Mouse (Mus musculus) stomach, postnatal 0 days (tissue): ENCODE measurements at regions not wholly inside any gene's neighbourhood (a gene's known extent, or its start where the extent isn't known, plus 50 kb on each side); places are given as distances from the start of the nearest gene placed in this dataset.

Experiments
- ATAC-seq: fragments of 200-750 bp; cut with Nextera tagmentation; 2 replicates; pipeline ENCODE4 v1.8.0; 2017; ENCODE audit not compliant: low FRiP score, low TSS enrichment
- DNase-seq: peaks from one replicate; pipeline ENCODE4 v3.0.0-alpha.2; 2016; ENCODE audit warnings: low spot score
- H3K27ac ChIP-seq: fragments of 300-500 bp; sonication (generic); replicated peaks from 2 replicates; pipeline ENCODE4 v1.5.1; 2014; ENCODE audit warnings: mild to moderate bottlenecking, control low read depth
- H3K27me3 ChIP-seq: fragments of 300-500 bp; sonication (generic); 2 replicates; pipeline ENCODE4 v1.6.1; 2014; ENCODE audit warnings: low read length; ENCODE audit not compliant: control insufficient read depth, insufficient read depth
- H3K36me3 ChIP-seq: fragments of 300-500 bp; sonication (generic); 2 replicates; pipeline ENCODE4 v1.6.1; 2014; ENCODE audit warnings: low read length, mixed read lengths; ENCODE audit not compliant: control insufficient read depth, insufficient read depth
- H3K4me1 ChIP-seq: fragments of 300-500 bp; sonication (generic); replicated peaks from 2 replicates; pipeline ENCODE4 v1.6.1; 2014; ENCODE audit warnings: antibody characterized with exemption; ENCODE audit not compliant: control insufficient read depth, insufficient read depth
- H3K4me2 ChIP-seq: fragments of 300-500 bp; sonication (generic); replicated peaks from 2 replicates; pipeline ENCODE4 v1.6.1; 2014; ENCODE audit warnings: low read depth, mild to moderate bottlenecking, control low read depth, moderate library complexity
- H3K4me3 ChIP-seq: fragments of 300-500 bp; sonication (generic); 2 replicates; pipeline ENCODE4 v1.5.1; 2014; ENCODE audit warnings: low read depth, low read length, control low read depth
- H3K9ac ChIP-seq: fragments of 300-500 bp; sonication (generic); 2 replicates; pipeline ENCODE4 v1.6.1; 2014; ENCODE audit warnings: mild to moderate bottlenecking, low read length, control low read depth, mixed read lengths
- H3K9me3 ChIP-seq: fragments of 300-500 bp; sonication (generic); 2 replicates; pipeline ENCODE4 v1.6.1; 2016; ENCODE audit warnings: low read length; ENCODE audit not compliant: control insufficient read depth
- CTCF ChIP-seq: IDR thresholded peaks from 2 replicates; pipeline ENCODE4 v1.5.1; 2016; ENCODE audit warnings: antibody characterized with exemption, low read depth, mild to moderate bottlenecking, moderate library complexity
- EP300 ChIP-seq: optimal IDR thresholded peaks from 2 replicates; pipeline ENCODE3; 2016; ENCODE audit warnings: antibody characterized with exemption
- WGBS: fragments of 180-500 bp; shearing (Covaris S2); extraction: QIAGEN DNeasy Blood & Tissue Kit; methylation state at CpG from one replicate; pipeline ENCODE4 v1.1.7; 2014; 5-methylcytosine and 5-hydroxymethylcytosine counted together

DNA sequence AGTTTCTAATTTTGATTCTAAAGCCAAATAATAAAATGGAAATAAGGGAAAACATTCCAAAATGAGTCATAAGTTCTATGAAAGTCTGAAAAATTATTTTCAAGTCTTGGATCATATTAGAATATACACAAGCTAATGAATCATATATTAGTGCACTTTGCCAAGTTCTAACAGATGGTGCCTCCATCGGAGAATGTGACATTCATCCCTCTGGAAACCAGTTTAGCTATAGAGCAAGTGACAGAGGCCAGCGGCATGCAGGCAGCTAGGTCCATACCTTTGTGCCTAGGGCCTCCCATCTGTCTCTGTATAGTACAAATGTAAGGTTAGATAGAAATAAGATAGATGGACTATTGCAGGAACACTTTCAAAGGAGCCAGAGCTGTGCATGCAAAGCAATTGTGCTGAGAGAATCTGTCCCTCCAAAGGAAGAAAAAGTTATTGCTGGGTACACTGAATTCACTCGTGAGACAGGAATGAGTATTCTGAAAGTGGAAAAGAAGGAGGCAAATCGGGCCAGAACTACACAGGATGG, 167.9 kb downstream of the Otor start:
- WGBS: 79% methylated on average over 4 of the region's 4 CpGs

DNA sequence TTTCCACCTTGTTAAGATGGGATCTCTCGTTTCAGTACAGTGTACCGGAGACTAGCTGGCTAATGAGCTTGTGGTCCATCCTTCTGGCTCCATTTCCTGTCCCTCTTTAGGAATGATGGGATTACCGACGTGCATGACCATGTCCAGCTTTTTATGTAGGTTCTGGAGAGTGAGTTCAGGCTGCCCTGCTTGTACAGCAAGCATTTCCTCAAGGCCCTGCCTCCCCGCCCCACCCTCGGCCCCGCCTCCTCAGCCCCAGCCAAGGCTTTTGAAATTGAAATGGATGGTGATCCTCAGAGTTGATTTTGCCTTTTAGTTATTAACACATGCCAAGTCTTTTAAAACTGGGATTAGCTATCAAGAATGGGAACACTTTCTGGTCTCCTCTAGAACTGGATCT, 190.8 kb downstream of the Otor start:
- no peak overlapping the region for H3K27ac ChIP-seq
- no peaks in the 10 kb centered on the region for H3K36me3 ChIP-seq
- 38% methylated on average over 7 of the region's 7 CpGs for WGBS
- H3K9me3 ChIP-seq: no peaks in the 10 kb centered on the region
- DNase-seq (no peak), ATAC-seq (no peak)
- no peak overlapping the region for H3K4me2 ChIP-seq
- no peak overlapping the region for H3K9ac ChIP-seq
- H3K4me1 ChIP-seq: no peaks in the 10 kb centered on the region
- TF ChIP-seq CTCF: no peak
- TF ChIP-seq EP300: no peak
- no peaks in the 10 kb centered on the region for H3K27me3 ChIP-seq
- H3K4me3 ChIP-seq: no peak overlapping the region

More for the DNA sequence above, 167.9 kb downstream of the Otor start:
- Histone ChIP-seq H3K36me3 (no peaks in the 10 kb centered on the region), H3K27me3 (no peaks in the 10 kb centered on the region), H3K4me3 (no peak overlapping the region), H3K27ac (no peak overlapping the region), H3K9ac (no peak overlapping the region), H3K4me1 (no peaks in the 10 kb centered on the region), H3K4me2 (no peak overlapping the region), H3K9me3 (no peaks in the 10 kb centered on the region)
- DNase-seq: no peak
- no peak for ATAC-seq
- TF ChIP-seq CTCF (no peak), EP300 (no peak)

GRCm38 (mm10) chr2:143270826-143271225, 192.6 kb downstream of the Otor start:
- H3K4me1 ChIP-seq: no peaks in the 10 kb centered on the region
- H3K9ac ChIP-seq: no peak overlapping the region
- TF ChIP-seq EP300 (no peak), CTCF (no peak)
- H3K36me3 ChIP-seq: no peaks in the 10 kb centered on the region
- no peak overlapping the region for H3K27ac ChIP-seq
- no peaks in the 10 kb centered on the region for H3K9me3 ChIP-seq
- WGBS: 70% methylated on average over 5 of the region's 5 CpGs
- H3K27me3 ChIP-seq: no peaks in the 10 kb centered on the region
- no peak for ATAC-seq
- no peak overlapping the region for H3K4me2 ChIP-seq
- no peak for DNase-seq
- no peak overlapping the region for H3K4me3 ChIP-seq

DNA sequence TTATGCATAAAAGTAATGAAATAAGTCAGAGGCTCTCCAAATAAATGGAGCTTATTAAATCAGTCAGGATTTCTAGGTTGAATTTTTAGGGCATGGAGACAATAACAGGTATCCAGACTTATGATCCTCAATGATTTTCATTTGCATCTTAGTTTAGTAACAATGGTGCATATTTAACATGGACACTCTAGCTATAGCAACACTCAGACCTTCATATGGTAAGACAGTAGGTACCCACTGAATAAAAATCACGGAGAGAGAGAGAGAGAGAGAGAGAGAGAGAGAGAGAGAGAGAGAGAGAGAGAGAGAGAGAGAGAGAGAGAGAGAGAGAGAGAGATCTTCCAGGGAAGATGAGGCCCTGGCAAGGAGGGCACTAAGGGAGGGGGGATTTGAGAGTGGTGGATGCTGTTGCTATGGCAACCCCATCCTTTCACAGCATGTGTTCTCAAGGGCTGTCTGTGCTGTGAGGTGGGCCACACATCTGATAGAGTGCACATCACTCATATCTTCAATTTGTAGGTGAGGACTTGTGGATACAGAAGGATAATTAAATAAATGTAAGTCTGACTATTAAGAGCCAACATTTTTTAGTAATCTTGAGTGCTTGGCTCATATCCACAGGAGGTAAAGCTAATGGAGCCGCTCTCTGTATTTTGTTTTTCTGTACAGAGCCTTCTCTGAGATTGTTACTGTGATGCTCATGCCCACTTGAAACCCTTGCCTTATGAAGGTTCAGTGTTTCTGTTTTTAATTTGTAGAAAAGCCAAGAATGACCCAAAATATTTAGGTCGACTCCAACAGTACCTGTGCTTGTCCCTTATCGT, 227.7 kb downstream of the Otor start:
- no peak overlapping the region for H3K4me3 ChIP-seq
- WGBS: 81% methylated on average over 4 of the region's 4 CpGs
- TF ChIP-seq CTCF (no peak), EP300 (no peak)

GRCm38 (mm10) chr2:143306571-143306925, 228.3 kb downstream of the Otor start:
- H3K9ac ChIP-seq: no peak overlapping the region
- no peak overlapping the region for H3K4me2 ChIP-seq
- WGBS: 70% methylated on average over 2 of the region's 2 CpGs
- no peak overlapping the region for H3K4me3 ChIP-seq
- H3K27me3 ChIP-seq: no peaks in the 10 kb centered on the region
- no peak for TF ChIP-seq CTCF
- no peak for TF ChIP-seq EP300
- H3K27ac ChIP-seq: no peak overlapping the region
- no peaks in the 10 kb centered on the region for H3K36me3 ChIP-seq
- H3K4me1 ChIP-seq: no peaks in the 10 kb centered on the region
- DNase-seq: no peak
- no peaks in the 10 kb centered on the region for H3K9me3 ChIP-seq
- no peak for ATAC-seq

More for the DNA sequence above, 227.7 kb downstream of the Otor start:
- Histone ChIP-seq H3K4me1 (no peaks in the 10 kb centered on the region), H3K4me2 (no peak overlapping the region), H3K36me3 (no peaks in the 10 kb centered on the region), H3K9me3 (no peaks in the 10 kb centered on the region), H3K9ac (no peak overlapping the region), H3K27ac (no peak overlapping the region), H3K27me3 (no peaks in the 10 kb centered on the region)
- DNase-seq (no peak), ATAC-seq (no peak)

- H3K9ac ChIP-seq: no peak overlapping the region
Measured at GRCm38 (mm10) chr2:143325486-143325885, 220.5 kb upstream of the Pcsk2 start.

More at GRCm38 (mm10) chr2:143325486-143325885, 220.5 kb upstream of the Pcsk2 start:
- Histone ChIP-seq H3K36me3 (no peaks in the 10 kb centered on the region), H3K4me3 (no peak overlapping the region), H3K9me3 (no peaks in the 10 kb centered on the region), H3K4me2 (no peak overlapping the region), H3K27me3 (no peaks in the 10 kb centered on the region), H3K27ac (no peak overlapping the region), H3K4me1 (no peaks in the 10 kb centered on the region)
- DNase-seq (no peak), ATAC-seq (no peak)
- TF ChIP-seq EP300 (no peak), CTCF (no peak)
